Mouse (Mus musculus) embryonic facial prominence, embryonic 11.5 days (tissue): ENCODE measurements at regions not wholly inside any gene's neighbourhood (a gene's known extent, or its start where the extent isn't known, plus 50 kb on each side); places are given as distances from the start of the nearest gene placed in this dataset.

Experiments
- ATAC-seq: fragments of 200-750 bp; cut with Nextera tagmentation; replicated peaks from 2 replicates; pipeline ENCODE4 v1.8.0; 2017; ENCODE audit warnings: low read depth; ENCODE audit not compliant: insufficient number of reproducible peaks, low FRiP score, low TSS enrichment
- DNase-seq: peaks from one replicate; pipeline ENCODE4 v3.0.0-alpha.2; 2015; ENCODE audit warnings: low spot score
- H3K27ac ChIP-seq: fragments of 300-500 bp; sonication (generic); replicated peaks from 2 replicates; pipeline ENCODE4 v1.5.1; 2014; ENCODE audit warnings: mild to moderate bottlenecking, low read depth, low read length, control low read depth
- H3K27me3 ChIP-seq: fragments of 300-500 bp; sonication (generic); 2 replicates; pipeline ENCODE4 v1.6.1; 2014; ENCODE audit warnings: mild to moderate bottlenecking, low read length, moderate library complexity, mixed read lengths; ENCODE audit not compliant: control insufficient read depth, insufficient read depth
- H3K36me3 ChIP-seq: fragments of 300-500 bp; sonication (generic); replicated peaks from 2 replicates; pipeline ENCODE4 v1.6.1; 2014; ENCODE audit warnings: low read depth, mild to moderate bottlenecking, low read length, moderate library complexity, mixed read lengths; ENCODE audit not compliant: control insufficient read depth, insufficient read depth
- H3K4me1 ChIP-seq: fragments of 300-500 bp; sonication (generic); 2 replicates; pipeline ENCODE4 v1.6.1; 2014; ENCODE audit warnings: low read length, mixed read lengths; ENCODE audit not compliant: control insufficient read depth, insufficient read depth
- H3K4me2 ChIP-seq: fragments of 300-500 bp; sonication (generic); 2 replicates; pipeline ENCODE4 v1.6.1; 2014; ENCODE audit warnings: low read depth, mild to moderate bottlenecking, control low read depth, low read length, moderate library complexity
- H3K4me3 ChIP-seq: fragments of 300-500 bp; sonication (generic); 2 replicates; pipeline ENCODE4 v1.5.1; 2014; ENCODE audit warnings: low read depth, low read length, control low read depth
- H3K9ac ChIP-seq: fragments of 300-500 bp; sonication (generic); replicated peaks from 2 replicates; pipeline ENCODE4 v1.6.1; 2014; ENCODE audit warnings: mild to moderate bottlenecking, control low read depth, low read length
- H3K9me3 ChIP-seq: fragments of 300-500 bp; sonication (generic); replicated peaks from 2 replicates; pipeline ENCODE4 v1.6.1; 2016; ENCODE audit warnings: mild to moderate bottlenecking, low read length, inconsistent platforms, mixed read lengths; ENCODE audit not compliant: control insufficient read depth
- WGBS: fragments of 180-500 bp; shearing (Covaris S2); extraction: QIAGEN DNeasy Blood & Tissue Kit; methylation state at CpG from one replicate; pipeline ENCODE4 v1.1.7; 2014; 5-methylcytosine and 5-hydroxymethylcytosine counted together

DNA sequence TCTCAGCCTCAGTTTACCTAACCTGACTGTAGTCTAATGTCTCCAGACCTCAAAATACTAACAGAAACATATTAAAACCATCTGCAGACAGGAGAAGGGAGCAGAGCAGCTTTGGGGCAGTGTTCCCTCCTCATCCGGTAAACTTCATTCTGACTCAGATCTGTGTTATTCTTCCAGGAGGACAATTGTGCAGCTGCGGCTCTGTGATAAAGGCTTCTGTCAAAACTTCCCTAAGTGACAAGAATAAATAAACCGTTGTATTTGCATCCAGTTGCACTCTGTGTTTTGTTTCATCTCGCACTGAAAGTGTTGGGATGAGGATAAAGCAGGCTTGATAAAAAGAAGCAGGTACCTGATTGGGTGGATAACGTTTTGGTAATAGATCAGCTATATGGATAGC is 585.8 kb downstream of the Tmem114 start:
- no peaks in the 10 kb centered on the region for H3K36me3 ChIP-seq
- 78% methylated on average over 5 of the region's 5 CpGs for WGBS

DNA sequence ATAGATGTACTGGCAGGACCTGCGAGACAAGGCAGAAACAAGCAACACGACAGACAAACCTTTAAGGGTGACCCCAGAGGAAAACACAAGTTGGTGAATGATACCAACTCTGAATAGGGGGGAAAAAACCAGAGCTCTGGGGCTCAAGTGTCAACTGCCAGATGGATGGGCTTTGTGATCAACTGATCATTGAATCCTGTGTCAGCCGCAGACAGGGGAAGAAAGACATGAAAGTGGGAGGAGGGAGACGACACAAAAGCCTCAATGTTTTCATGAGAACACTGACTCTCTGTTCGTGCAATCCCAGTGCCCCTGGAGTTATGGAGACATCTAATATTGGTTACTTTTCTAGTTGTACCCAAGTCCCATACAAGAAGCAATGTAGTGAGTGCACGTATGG is 593.8 kb downstream of the Tmem114 start:
- H3K27me3 ChIP-seq = no peaks in the 10 kb centered on the region
- ATAC-seq = no peak
- WGBS = 20% methylated on average over 6 of the region's 6 CpGs
- no peaks in the 10 kb centered on the region for H3K9me3 ChIP-seq
- no peaks in the 10 kb centered on the region for H3K4me1 ChIP-seq
- H3K27ac ChIP-seq = no peak overlapping the region
- no peak overlapping the region for H3K4me3 ChIP-seq
- H3K36me3 ChIP-seq = no peaks in the 10 kb centered on the region
- no peak overlapping the region for H3K9ac ChIP-seq
- no peak overlapping the region for H3K4me2 ChIP-seq
- peak; percentile 5 for DNase-seq

More for the DNA sequence above, 585.8 kb downstream of the Tmem114 start:
- H3K9ac ChIP-seq = no peak overlapping the region
- H3K4me3 ChIP-seq = no peak overlapping the region
- no peaks in the 10 kb centered on the region for H3K27me3 ChIP-seq
- DNase-seq (no peak), ATAC-seq (no peak)
- H3K4me1 ChIP-seq = no peaks in the 10 kb centered on the region
- H3K27ac ChIP-seq = no peak overlapping the region
- no peak overlapping the region for H3K4me2 ChIP-seq
- H3K9me3 ChIP-seq = no peaks in the 10 kb centered on the region

DNA sequence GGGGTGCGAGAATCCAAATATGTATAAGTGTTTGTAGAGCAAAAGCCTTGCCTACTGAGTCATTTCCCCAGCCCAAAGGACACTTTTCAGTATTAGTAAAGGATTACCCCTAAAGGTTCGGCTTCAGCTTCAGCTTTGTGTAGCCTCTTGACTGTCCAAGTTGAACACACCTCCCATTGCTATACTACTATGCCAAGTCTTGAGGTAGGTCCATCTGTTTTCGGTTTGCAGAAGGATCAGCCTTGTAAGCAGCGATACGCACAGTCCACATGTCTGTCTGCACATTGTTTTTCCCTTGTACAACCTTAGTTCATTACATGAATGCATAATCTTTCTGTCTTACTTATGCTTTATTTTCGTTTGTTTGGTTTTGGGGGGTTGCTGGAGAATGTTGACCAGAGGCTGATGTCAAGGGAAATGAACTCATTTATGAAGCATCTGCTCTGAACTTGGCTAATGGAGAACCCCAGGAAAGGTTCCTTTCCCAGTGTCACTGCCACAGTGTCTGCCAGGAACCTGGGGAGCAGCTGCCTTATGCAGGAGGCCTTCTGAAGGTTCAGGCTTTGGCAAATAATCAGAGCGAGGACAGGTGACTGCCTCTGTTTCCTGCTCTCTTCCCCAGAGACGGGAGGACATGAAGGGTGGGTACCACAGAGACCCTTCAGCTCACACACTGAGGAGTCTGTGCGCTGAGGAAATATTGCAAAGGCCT is 594.8 kb downstream of the Tmem114 start:
- no peak overlapping the region for H3K9ac ChIP-seq
- H3K27ac ChIP-seq = no peak overlapping the region
- WGBS = 80% methylated on average over 9 of the region's 9 CpGs
- H3K4me2 ChIP-seq = no peak overlapping the region
- ATAC-seq (no peak), DNase-seq (no peak)
- H3K9me3 ChIP-seq = no peaks in the 10 kb centered on the region
- H3K27me3 ChIP-seq = no peaks in the 10 kb centered on the region
- no peaks in the 10 kb centered on the region for H3K4me1 ChIP-seq
- no peak overlapping the region for H3K4me3 ChIP-seq
- H3K36me3 ChIP-seq = no peaks in the 10 kb centered on the region

DNA sequence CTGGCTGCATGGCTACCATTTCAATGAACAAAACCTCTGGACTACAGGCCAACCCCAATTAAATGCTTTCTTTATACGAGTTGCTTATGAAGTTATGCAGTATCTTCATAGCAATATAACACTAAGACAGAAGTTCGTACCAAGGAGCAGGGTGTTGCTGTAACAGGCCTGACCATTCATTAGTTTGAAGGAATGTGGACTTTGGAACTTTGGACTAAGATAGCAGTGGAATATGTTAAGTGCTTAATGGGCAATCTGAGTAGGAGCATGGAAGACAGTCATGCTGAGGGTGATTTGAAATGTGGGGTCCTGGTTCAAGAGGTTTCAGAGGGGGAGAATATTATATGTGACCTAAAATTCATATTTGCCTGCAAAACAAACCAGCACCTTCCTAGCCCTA is 623.8 kb downstream of the Tmem114 start:
- Histone ChIP-seq H3K4me2 (no peak overlapping the region), H3K36me3 (no peaks in the 10 kb centered on the region), H3K27me3 (no peaks in the 10 kb centered on the region), H3K9me3 (no peaks in the 10 kb centered on the region), H3K4me3 (no peak overlapping the region), H3K9ac (no peak overlapping the region), H3K4me1 (no peaks in the 10 kb centered on the region), H3K27ac (no peak overlapping the region)
- WGBS = 81% methylated on average over 2 of the region's 2 CpGs
- no peak for DNase-seq
- ATAC-seq = no peak

DNA sequence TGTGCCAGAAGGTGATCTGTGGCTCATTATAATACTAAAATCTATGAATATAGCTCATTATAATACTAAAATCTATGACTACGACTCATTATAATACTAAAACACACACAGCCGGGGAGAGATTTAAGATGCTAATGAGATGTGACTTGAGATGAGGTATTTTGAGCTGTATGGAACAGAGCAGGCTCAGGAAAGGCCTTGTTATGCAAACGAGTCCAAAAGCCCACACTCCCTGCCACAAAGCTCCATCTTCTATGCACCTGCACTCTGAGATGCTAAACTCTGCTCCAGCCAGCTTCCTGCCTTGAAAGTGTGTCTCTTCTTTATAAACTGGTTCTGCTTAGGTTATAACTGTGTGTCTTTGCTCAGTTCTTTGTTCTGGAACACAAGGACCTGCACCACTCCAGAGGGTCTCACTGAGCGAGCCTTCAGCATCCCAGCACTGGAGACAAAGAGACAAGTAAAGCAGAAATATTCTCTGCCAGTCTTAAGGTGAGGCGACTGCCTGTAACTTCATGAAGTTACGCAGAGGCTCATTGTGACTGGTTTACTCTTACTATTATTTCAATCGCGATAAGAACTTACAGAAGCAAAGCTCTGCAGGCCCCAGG is 627.7 kb downstream of the Tmem114 start:
- no peak for ATAC-seq
- H3K9me3 ChIP-seq = no peaks in the 10 kb centered on the region
- no peaks in the 10 kb centered on the region for H3K4me1 ChIP-seq
- 58% methylated on average over 8 of the region's 8 CpGs for WGBS
- DNase-seq = no peak
- H3K4me3 ChIP-seq = no peak overlapping the region
- H3K27ac ChIP-seq = no peak overlapping the region
- H3K9ac ChIP-seq = no peak overlapping the region
- no peak overlapping the region for H3K4me2 ChIP-seq
- H3K27me3 ChIP-seq = no peaks in the 10 kb centered on the region
- no peaks in the 10 kb centered on the region for H3K36me3 ChIP-seq

DNA sequence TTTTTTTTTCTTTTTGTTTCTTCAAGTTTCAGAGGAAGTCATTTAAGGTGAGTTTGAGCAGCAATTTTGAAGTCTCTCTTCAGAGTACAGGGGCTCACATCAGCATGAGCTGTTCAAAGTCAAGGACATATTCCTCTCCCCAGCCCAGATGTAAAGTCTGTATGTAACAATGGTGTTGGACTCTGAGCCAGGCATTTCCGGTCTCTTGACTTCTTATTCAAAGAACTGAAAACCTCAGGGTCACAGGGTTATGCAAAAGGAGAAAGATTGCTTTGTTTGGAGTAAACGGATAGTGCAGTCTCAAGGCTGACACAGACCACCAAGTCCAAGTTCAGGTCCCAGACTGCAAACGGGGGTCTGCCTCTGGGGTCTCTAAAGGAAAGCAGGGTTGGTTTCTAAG is 629.4 kb downstream of the Tmem114 start:
- no peak overlapping the region for H3K9ac ChIP-seq
- no peaks in the 10 kb centered on the region for H3K9me3 ChIP-seq
- WGBS = 25% methylated on average over 3 of the region's 3 CpGs
- ATAC-seq (no peak), DNase-seq (no peak)
- H3K27ac ChIP-seq = no peak overlapping the region
- H3K4me2 ChIP-seq = no peak overlapping the region
- no peaks in the 10 kb centered on the region for H3K27me3 ChIP-seq
- H3K4me3 ChIP-seq = no peak overlapping the region
- H3K36me3 ChIP-seq = no peaks in the 10 kb centered on the region
- no peaks in the 10 kb centered on the region for H3K4me1 ChIP-seq

DNA sequence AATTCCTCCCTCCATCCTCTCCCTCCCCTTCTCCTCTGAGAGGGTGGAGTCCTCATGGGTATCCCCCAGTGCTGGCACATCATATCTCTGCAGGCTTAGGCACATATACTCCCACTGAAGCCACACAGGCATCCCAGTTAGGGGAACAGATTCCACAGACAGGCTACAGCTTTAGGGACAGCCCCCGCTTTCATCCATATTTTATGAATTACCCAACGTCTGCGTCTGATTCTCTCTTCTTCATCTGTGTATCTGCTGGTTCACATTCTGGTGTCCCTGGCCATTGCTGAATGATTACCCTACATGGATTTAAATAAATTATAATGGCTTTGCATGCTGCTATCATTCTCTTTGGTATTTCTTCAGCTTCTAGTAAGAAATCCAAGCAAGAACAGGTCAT is 632.4 kb downstream of the Tmem114 start:
- WGBS = 93% methylated on average over 3 of the region's 3 CpGs
- Histone ChIP-seq H3K4me2 (no peak overlapping the region), H3K9ac (no peak overlapping the region), H3K9me3 (no peaks in the 10 kb centered on the region), H3K27me3 (no peaks in the 10 kb centered on the region), H3K36me3 (no peaks in the 10 kb centered on the region), H3K27ac (no peak overlapping the region), H3K4me3 (no peak overlapping the region), H3K4me1 (no peaks in the 10 kb centered on the region)
- ATAC-seq = no peak
- DNase-seq = no peak

DNA sequence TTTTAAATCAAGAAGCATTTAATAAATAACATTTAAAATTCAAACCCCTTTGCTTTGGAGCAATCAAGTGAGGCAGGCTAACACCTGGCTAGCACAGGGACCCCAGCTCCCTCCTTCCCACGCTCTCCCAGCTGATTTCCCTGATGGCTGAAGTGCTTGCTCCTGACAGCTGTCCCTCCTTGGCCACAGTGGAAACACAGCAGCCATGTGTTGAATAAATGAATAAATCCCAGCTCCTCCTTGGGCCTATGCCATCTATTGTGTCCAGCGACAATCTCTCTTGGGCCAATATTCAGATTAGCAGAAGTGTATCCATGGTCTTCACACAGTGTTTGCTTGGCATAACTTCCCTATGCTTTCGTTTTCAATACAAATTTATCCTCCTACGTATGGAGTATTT is 634.7 kb downstream of the Tmem114 start:
- Histone ChIP-seq H3K4me3 (no peak overlapping the region), H3K4me1 (no peaks in the 10 kb centered on the region), H3K9ac (no peak overlapping the region), H3K27ac (no peak overlapping the region), H3K27me3 (no peaks in the 10 kb centered on the region), H3K9me3 (no peaks in the 10 kb centered on the region), H3K4me2 (no peak overlapping the region), H3K36me3 (no peaks in the 10 kb centered on the region)
- no peak for DNase-seq
- no peak for ATAC-seq
- WGBS = 93% methylated on average over 4 of the region's 4 CpGs
